Mouse (Mus musculus): ENCODE results near the gene Nagk.

- TF ChIP-seq POLR2A (IDR thresholded peaks at IDR 0.05; ENCODE audit: low read depth, low read length) (no peak), CTCF (conservative IDR thresholded peaks at IDR 0.05; ENCODE audit: insufficient read depth, insufficient read length, low read depth, low read length) (no peak)
Measured at GRCm38 (mm10) chr6:83762344-83762743, 32.4 kb upstream of the Nagk start, which contains the start of gene Ankrd53.
